Mouse (Mus musculus) hindlimb bud, embryonic 11.5 days (tissue): ENCODE results near the gene Fam120c.
"Not testable (repeated sequence)": the region's sequence is repeated elsewhere in the genome, so short reads cannot be mapped to it uniquely, and the experiment has no call there.

Experiments used
- DNase-seq: peaks from one replicate; pipeline ENCODE4 v3.0.0-alpha.2; 2012; ENCODE audit warnings: low read depth, low spot score; ENCODE audit errors: extremely low spot score

Fam120c gene

GRCm38 (mm10) chrX:151343761-151344500, at the start of gene Fam120c:
Fam120c (plus strand) TSS chrX:151344175.
- DNase-seq, result peak; percentile 24

- DNase-seq, result no peak
Measured at GRCm38 (mm10) chrX:151298329-151298728, 45.6 kb upstream of the Fam120c start.

DNA sequence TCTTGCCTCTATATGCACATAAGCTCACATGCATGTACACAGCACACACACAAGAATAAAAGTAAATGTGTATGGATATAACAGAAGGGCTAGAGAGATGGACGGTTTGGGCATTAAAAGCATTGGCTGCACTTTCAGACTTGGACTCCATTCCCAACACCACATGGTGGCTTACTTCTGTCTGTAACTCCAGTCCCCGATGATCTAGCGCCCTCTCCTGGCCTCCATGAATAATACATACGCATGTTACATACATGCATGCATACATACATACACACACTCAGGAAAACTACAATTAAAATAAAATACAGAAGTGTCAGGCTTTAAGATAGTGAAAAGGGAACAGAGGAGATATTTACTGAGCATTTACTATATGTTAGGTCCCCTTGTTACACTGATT, 30.2 kb upstream of the Fam120c start:
- DNase-seq, result no peak

- DNase-seq, result no peak
Measured at GRCm38 (mm10) chrX:151333615-151334014, 10.4 kb upstream of the Fam120c start.

- DNase-seq, result no peak
Measured at GRCm38 (mm10) chrX:151337804-151338203, 6.2 kb upstream of the Fam120c start.

DNA sequence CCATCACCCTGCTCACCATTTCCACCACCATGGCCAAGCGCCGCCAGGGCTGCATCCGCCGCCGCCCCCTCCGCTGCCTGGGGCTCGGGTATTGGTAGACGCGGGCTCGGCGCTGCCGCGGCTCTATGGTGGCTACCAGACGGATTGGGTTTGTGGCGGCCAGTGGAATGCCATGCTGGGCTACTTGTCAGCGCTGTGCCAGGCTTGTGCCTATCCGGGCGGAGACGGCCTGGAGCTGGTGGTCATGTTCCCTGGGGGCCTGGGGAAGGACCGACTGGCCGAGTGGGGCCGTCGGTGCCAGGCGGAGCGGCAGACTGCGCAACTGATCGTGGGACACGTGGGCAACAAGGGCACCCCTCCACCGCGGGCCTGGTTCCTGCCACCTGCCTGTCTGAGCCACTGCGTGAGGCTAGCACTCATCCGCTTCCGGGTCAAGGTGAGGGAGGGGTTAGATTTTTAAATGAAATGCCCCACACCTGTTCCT, 568 bp downstream of the Fam120c start:
- no peak for DNase-seq

DNA sequence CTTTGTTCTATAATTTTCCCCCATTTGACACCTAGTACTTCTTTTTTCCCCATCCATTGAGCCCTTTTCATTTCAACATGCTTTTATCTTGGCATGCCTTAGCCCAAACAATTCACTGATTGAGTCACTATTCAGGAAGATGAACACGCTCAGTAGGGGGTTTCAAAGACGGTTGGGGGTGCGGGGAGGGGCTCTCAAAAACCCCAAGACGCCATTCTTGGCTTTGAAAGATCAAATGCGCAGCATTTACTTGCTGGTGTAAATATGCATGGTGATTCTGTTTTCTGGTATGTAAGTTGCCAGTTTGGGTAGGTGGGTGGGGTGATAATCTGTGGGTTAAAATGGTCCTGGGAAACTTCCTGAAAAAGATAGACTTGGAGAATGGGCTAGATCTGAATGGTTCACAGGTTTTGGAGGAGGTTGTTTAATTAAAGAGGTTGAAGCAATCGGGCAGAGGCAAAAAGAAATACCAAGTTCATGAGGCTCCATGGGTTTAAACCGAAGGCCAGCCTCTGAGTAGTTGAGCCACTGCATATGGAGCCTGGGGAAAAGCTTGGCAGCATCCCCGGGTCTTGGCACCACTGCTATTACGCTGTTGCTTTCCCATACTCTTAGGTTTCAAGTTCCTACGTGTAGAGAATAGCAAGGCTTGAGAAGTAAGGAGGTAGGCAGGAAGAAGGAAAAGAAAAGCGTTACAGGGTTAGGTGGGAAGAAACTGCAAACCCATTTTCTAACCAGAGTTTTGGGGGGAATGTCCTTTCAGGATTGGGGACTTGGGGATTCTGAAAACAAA, 1.6 kb downstream of the Fam120c start:
- DNase-seq, result no peak

- DNase-seq, result no peak
Measured at GRCm38 (mm10) chrX:151347278-151347677, 3.3 kb downstream of the Fam120c start.

GRCm38 (mm10) chrX:151349322-151349721, 5.3 kb downstream of the Fam120c start:
- no peak for DNase-seq

DNA sequence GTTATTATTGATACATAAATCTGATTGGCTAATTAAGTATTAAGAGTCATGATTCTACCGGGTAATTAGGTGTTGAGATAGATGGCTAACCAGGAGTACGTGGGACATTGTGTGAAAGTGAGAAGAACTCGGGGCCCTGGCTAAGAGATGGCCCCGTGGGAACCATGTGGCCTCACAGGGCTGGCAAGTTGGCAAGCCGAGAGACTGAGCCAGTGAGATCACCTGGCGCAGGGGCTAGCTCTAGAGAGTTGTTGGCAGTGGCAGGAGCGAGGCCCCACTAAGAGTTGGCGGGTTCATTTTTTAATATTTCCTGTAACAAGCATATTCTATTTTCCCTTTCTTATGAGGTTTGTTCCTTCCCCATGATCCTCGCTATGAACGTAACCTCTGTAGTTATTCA, 74.8 kb downstream of the Fam120c start:
- DNase-seq, result no peak

GRCm38 (mm10) chrX:151420791-151421190, 76.8 kb downstream of the Fam120c start:
- DNase-seq, result no peak

DNA sequence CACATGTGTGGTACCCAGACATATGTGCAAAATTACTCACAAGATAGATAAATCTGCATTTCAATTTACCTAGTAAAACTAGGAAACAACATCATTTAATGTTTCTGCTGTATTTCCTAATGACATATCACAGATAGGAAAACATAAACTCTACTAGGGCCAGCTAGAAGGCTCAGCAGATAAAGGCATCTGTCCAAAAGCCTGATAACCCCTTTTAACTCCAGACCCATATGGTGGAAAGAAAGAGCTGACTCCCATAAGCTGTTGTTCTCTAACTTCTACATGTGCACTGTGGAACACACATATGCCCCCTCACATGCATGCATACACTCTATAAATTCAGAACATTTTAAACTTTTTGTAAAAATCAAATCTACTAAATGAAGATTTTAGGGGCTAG, 99.7 kb downstream of the Fam120c start:
- DNase-seq, result no peak

- DNase-seq, result no peak
Measured at GRCm38 (mm10) chrX:151444189-151444588, 100.2 kb downstream of the Fam120c start.

DNA sequence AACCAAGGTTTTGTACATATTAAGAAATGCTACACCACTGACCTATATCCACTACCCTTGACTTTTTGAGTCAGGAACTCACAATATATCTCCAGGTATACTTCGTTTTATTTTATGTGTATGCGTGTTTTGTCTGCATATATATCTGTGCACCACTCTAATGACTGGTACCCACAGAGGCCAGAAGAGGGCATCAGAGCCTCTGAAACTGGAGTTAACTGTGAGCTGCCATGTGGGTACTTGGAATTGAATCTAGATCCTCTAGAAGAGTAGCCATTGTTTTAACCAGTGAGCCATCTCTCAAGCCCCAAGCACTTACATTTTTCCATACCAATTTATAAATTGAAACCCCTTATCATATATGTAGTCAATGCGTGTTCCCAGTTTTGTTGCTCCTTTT, 144.2 kb downstream of the Fam120c start:
- DNase-seq, result no peak

GRCm38 (mm10) chrX:151493269-151493668, 149.3 kb downstream of the Fam120c start:
- DNase-seq, result not testable (repeated sequence)

DNA sequence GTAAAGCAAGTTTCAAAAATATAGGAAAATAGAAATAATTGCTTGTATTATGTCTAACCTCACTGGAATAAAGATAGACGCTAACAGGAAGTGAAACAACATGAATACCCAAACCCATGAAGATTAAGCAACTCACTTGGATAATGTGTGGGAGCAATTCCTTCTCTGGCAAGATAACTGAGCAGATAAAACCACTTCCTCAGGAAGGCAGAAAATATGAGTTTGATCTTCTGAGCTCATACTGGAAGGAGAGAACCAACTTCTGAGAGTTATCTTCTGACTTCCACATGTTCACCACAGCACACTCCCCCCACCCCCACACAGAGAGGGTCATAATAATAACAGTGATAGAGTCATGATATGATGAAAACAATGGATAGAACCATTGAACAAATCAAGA, 152.6 kb downstream of the Fam120c start:
- no peak for DNase-seq

DNA sequence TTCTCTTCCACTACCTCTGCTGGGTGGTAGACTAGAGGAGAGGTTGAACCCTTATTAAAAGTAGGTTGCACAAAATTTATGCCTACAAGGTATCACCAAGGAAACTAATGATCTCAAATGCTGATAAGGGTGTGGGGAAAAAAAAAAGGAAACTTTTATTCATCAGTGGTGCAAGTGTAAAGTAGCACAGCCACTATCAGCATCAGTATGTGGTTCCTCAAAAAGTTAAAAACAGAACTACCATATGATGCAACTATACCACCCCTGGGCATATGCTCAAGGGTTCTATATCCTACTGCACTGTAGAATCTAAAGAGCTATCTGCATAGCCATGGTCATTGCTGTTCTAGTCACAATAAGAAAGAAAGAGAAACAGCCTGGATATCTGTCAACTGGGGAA, 164.6 kb downstream of the Fam120c start:
- no peak for DNase-seq

GRCm38 (mm10) chrX:151509906-151510305, 165.9 kb downstream of the Fam120c start:
- no peak for DNase-seq

DNA sequence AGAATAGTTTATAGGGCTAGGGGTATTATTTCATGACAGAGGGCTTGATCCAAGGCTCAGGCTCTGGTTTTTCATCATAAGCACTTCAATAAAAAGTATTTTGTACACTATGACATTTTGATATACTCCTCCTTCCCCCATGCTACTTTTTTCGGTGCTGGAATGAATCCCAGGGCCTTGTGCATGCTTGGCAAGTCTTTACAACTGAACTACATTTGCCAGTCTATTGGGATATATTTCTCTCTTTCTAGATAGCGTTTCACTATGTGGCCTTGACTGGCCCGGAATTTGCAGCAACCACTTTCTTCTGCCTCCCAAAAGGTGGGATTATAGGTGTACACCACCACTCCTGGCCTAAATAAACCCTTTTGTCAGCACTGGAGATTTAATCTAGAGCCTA, 169.1 kb downstream of the Fam120c start:
- DNase-seq, result no peak

DNA sequence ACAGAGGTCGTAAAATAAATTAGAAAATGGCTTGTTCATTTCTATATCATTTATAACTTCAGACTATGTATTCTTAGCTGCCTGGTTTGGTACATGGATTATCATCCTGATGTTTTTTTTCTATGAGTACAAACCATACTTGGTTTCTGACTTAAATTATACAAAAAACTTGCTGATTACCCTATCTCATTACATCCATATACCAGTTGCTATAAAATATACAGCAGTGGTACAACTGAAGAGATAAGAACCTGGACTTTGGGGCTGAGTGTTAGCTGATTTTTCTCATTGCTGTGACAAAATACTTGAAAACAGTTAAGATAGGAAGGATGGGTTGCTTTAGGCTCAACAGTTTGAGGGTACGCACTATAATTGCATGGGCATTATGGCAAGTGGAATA, 169.7 kb downstream of the Fam120c start:
- no peak for DNase-seq

DNA sequence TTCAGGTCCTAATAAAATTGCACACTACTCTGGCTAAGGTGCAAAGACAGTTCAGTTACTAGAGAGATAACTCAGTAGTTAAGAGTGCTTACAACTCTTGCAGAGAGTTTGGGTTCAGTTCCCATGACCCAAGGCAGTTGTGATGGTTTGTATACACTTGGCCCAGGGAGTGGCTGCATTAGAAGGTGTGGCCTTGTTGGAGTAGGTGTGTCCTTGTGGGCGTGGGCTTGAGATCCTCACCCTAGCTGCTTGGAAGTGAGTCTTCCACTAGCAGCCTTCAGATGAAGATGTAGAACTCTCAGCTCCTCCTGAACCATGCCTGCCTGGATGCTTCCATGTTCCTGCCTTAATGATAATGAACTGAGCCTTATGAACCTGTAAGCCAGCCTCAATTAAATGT, 174.2 kb downstream of the Fam120c start:
- DNase-seq, result no peak

- DNase-seq, result no peak
Measured at GRCm38 (mm10) chrX:151520127-151520457, 176.1 kb downstream of the Fam120c start.
